Mouse (Mus musculus) left cerebral cortex, postnatal 14 days (tissue): ENCODE measurements at regions not wholly inside any gene's neighbourhood (a gene's known extent, or its start where the extent isn't known, plus 50 kb on each side); places are given as distances from the start of the nearest gene placed in this dataset.
"Not testable (repeated sequence)": the region's sequence is repeated elsewhere in the genome, so short reads cannot be mapped to it uniquely, and the experiment has no call there.

Experiments used
- DNase-seq, 2 experiments: peaks; one replicate each; pipeline ENCODE4 v3.0.0; 2021 to 2022; ENCODE audit warnings: low spot score in 2 of 2, mixed read lengths in 1 of 2
- intact Hi-C: fragments of 180-260 bp; cut with DNase I; formaldehyde crosslinking; loops from one replicate; pipeline ENCODE4 v1.15.1; 2025

DNA sequence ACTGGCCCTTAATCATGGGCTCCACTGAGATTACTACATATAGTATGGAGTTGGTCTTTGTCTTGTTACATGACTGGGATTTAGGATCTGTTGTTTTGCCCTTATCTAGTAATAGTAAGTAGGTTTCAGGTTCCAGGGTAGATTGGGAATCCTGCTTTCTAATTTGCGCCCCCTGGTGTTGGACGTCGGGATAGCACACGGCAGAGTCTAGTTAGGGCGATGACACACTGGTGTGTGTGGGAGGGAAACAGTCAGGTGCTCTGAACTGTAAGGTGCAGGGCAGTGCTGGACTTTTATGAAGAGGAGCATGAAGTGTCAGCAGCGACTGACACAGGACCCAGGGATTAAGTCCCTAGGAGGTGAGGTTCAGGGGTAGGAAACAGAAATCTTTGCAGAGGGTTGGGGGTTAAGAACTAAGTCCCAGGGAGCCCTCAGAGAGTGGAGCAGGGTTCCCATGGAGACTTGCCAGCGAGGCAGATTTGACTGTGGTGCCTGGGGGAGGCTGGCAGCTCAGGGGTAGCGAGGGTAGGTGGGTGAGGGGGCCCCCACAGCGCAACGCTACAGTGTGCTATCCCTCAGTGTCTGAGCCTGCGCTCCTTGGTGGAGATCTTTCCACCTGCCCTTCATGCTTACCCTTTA, 189.2 kb downstream of the Med10 start:
- DNase-seq = peak; percentile 73 to 84
- intact Hi-C loops = loop anchor here (2.0 to 10.0 kb wide), 2 partner anchors 251 to 297 kb away; no protein-coding TSS in a partner anchor

DNA sequence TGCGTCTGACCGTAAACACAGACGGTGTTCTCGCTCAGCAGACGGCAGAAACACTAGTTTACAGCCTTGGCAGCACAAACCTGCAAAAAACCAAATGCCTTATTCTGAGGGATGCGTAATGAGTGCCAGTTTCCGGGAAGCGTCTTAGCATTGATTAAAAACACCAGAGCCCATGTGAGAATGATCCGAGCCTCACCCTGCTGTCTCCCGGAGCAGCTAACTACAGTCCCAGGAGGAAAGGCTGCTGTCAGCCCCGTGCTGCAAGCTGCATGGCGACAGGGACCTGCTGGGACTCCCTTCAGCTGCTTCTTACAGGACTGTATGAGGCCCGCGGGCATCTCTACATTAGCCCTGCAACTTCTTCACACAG, 189.7 kb downstream of the Med10 start:
- DNase-seq = peak; percentile 18 to 47
- intact Hi-C loops = loop anchor here (2.0 to 10.0 kb wide), 2 partner anchors 251 to 297 kb away; no protein-coding TSS in a partner anchor

DNA sequence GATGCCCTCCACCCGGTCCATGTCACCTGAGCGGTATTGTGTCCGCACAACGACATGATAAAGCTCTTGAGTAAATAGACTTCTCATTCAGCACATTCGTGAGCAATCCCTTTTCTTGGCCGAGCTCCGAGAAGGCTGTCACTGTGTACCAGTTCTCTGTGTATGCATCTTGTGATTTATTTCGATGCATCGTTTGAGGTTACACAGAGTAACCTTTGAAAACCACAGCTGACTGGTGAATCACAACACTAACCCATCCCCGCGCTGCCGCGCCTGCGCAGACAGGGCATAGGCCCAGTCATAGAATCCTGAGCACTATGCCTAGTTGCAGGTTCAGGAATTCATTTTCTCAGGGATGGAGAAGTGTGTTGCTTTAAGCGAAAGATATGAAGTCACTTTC, 201.4 kb downstream of the Med10 start:
- intact Hi-C loops = no loop called here
- peak; percentile 7 to 15 for DNase-seq

GRCm38 (mm10) chr13:70012123-70012522, 209.9 kb downstream of the Med10 start:
- intact Hi-C loops = no loop called here
- no peak for DNase-seq

DNA sequence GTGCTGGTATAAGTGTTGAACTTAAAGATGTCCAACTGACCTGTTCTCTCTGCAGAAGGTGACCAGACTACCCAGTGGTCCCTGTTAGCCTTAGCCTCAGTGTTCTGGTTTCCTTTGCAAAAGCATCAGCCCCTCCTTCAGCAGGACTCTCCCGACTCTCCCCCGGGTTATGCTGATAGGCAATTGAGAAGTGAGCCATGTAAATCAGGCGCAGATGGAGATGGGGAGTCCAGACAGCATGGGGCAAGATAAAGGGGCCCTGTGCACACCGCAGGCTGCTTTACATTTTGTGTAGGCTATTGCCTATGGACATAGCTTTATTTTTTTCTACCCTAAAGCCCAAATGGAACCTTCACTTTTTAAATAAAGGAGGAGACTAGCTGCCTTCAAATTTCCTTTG, 213.0 kb downstream of the Med10 start:
- no peak for DNase-seq
- intact Hi-C loops = no loop called here

DNA sequence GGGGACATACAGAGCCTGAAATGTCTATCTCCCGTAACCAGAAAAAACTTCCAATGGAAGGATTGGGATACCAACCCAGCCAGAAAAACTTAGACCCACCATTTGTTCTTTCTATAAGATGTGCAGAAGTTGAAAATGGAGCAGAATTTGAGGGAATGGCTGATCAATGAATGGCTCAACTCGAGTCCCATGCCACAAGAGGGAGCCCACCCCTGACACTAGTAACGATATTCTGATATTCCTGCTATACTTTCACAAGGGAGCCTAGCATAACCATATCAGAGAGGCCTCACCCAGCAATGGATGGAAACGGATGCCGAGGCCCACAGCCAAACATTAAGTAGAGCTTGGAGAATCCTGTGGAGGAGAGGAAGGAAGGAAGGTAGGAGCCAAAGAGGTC, 215.3 kb downstream of the Med10 start:
- no peak for DNase-seq
- intact Hi-C loops = no loop called here

DNA sequence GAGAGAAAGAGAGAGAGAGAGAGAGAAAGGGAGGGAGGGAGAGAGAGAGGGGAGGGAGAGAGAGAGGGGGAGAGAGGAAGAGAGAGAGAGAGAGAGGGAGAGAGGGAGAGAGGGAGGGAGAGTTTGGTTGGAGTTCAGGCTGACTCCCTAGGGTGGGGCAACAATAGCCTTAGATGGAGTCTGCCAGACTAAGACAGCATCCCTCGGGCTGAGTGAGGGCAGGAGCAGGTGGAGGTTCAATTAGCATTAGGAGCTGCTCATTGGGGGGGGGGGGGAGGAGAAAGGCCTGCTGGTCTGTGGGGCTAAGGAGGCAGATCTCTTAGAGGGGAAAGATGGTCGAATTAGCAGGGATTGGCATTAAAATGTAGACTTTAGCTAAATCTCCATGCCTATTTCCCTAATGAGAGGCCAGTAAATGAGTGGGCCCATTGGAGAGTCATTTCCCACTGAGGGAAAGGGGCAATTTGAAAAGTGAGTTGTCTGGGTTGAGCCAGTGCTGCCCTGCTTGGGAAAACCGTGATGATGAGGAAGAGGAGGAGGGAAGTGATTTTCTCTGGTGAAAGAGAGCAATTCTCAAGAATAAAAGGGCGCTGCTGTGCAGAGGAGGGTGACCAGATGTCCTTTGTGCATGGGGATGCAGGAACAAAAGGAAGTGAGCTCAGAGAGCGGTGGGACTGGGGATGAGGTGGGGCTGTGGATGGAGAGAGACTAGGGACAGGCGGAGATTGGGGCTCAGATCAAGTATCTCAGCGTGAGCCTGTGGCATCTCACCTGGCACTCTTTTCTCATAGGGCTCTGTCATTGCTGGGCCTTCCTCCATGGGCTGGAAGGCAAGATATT, 218.0 kb downstream of the Med10 start:
- no peak for DNase-seq
- intact Hi-C loops = no loop called here

GRCm38 (mm10) chr13:70033249-70033648, 231.1 kb downstream of the Med10 start:
- DNase-seq = peak in 1 of 2 experiments; percentile 12
- intact Hi-C loops = no loop called here

GRCm38 (mm10) chr13:70033763-70034162, 231.6 kb downstream of the Med10 start:
- intact Hi-C loops = no loop called here
- no peak for DNase-seq

DNA sequence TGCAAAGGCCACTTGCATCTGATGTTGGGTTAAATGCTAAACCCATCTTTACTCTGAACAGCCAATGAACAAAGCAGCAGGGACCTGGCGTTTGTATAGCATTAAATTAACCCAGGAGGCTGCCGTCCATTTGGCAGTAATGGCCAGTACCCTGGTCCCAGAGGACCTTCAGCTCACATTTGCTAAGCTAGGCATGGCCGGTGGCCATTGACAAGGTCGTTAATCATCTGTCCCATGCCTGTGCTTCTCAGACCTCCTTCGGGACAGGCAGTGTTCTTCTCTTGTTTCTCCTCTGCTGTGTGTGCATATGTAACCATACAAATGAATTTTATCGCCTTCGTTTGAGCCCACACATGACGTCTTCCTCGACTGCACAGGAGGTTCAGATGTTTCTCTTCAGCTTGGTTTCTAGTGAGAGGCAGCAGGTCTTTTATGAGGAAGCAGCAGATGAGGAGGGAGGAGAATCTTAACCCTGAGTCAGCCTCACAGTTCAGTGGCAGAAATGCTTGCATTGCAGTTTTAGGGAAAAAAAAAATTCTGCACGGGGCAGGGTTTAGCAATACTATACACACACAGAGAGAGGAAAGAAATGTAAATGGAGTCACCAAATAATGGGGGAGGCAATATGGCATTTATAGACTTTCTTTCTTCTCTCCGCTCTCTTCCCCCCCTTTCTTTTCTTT, 235.9 kb downstream of the Med10 start:
- no peak for DNase-seq
- intact Hi-C loops = no loop called here

- no peak for DNase-seq
- intact Hi-C loops = no loop called here
Observed at GRCm38 (mm10) chr13:70057920-70058319, 255.7 kb downstream of the Med10 start.

GRCm38 (mm10) chr13:70061363-70061945, 259.3 kb downstream of the Med10 start:
- intact Hi-C loops = no loop called here

DNA sequence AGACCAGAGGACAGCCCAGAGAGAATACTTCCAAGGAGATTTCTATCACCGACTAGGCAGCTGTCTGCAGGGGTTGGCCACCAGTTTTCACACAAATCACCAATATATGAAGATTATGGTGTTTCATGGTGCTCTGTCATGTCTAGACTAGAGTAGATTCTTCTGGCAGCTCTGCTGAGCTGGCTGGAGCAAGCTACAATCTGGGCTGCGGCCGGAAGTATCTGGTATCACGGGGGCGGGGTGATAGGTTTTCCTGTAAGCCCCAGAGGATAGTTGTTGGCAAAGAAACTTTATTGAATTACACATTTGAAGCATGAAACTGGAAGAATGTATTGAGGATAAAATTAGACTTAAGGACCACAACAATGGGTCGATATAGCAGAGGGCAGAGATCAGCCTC, 271.5 kb downstream of the Med10 start:
- no peak for DNase-seq
- intact Hi-C loops = no loop called here

More at GRCm38 (mm10) chr13:70061363-70061945, 259.3 kb downstream of the Med10 start:
- no peak for DNase-seq

- intact Hi-C loops = no loop called here
- no peak for DNase-seq
Observed at GRCm38 (mm10) chr13:70075353-70075752, 273.2 kb downstream of the Med10 start.

DNA sequence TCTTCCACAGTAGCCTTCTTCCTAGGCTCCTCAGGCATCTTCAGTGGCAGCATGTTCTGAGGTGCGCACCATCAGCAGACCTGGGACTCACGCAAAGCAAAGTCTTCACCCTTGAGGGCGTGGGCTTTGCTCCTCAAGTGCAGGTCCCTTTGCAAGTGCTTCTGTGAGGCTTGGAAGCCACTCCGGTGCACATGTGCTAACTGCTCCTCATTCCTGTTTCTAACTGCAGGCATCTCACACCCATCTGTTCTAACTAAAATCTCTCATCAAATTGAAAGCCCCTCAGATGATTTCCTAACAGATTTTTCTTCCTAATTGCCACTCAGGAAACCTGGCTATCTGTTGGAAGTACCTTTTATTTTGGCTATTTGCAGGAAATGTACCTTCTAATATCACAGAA, 278.9 kb downstream of the Med10 start:
- DNase-seq = no peak
- intact Hi-C loops = no loop called here

DNA sequence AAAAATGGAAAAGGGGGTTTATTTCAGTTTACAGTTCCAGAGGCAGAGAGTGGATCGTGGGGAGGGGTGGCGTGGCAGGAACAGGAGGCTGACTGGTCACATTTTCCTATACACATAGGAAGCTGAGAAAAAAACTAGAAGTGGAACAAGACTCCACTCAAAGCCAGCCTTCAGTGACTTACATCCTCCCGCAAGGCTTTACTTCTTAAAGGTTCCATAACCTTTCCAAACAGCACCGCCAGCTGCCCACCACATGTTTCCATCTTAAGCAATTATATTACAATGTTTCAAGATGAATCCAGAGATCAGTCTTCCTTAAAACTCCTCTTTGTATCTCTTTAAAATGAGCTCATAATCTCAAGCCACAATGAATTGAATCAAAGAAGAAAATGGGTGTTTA, 290.7 kb downstream of the Med10 start:
- intact Hi-C loops = no loop called here

DNA sequence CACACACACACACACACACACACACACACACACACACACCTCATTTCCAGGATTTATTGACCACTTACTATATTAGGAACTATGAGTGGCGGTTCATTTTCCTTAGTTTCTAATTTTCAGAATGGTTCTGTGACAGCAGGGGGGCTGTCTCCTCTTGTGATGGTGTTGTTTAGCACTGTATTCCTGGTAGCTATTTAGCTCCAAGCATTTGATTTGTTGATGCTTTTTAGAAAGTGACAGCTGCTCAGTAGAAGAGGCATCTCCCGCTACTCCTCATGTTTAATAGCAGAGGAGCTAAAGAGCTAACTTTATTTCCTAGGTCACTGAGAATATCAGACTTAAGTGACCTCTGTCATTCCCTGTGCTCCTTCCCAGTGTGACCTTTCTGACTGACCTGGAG, 291.8 kb downstream of the Med10 start:
- DNase-seq = peak in 1 of 2 experiments; percentile 14
- intact Hi-C loops = no loop called here

More for the DNA sequence above, 290.7 kb downstream of the Med10 start:
- DNase-seq = no peak

- intact Hi-C loops = no loop called here
- no peak for DNase-seq
Observed at GRCm38 (mm10) chr13:70096430-70097301, 294.5 kb downstream of the Med10 start.

- intact Hi-C loops, DNase-seq: not testable (repeated sequence)
Observed at GRCm38 (mm10) chr13:70100091-70100490, 297.9 kb downstream of the Med10 start.
